Mouse (Mus musculus) testis, adult 2 months (tissue): ENCODE data around the gene Spata25.

Source experiments
- CTCF ChIP-seq: fragments of 200-500 bp; IDR thresholded peaks from 2 replicates; pipeline ENCODE4 v1.5.1; 2012; ENCODE audit warnings: low read depth, mild to moderate bottlenecking, inconsistent platforms, low read length, moderate library complexity; ENCODE audit not compliant: control insufficient read depth, insufficient read depth, insufficient replicate concordance
- POLR2A ChIP-seq: fragments of 200-500 bp; IDR thresholded peaks from 2 replicates; pipeline ENCODE4 v1.6.1; 2012; ENCODE audit warnings: low read depth, mild to moderate bottlenecking, inconsistent platforms, low read length, moderate library complexity; ENCODE audit not compliant: control insufficient read depth

DNA sequence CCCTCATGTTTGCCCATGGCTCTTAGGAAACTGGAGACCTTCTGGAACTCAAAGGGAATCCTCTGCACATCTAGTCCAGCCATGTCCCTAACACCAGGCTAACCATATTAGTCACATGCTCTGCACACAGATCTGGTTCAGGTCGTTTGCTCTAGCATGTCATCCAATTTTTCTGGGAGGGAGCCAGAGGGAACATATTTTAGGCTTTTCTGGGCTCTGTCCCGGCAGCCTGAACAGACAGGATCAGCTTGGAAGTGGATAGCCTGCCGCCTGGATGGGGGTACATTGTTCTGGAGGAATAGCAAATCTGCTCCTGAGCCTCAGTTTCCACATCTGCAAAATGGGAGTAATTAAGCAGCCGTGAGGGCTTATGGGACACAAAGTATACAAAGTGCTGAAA is 32.8 kb upstream of the Spata25 start:
- TF ChIP-seq CTCF (no peak), POLR2A (no peak)
